Mouse (Mus musculus) kidney, embryonic 15.5 days (tissue): ENCODE results near the gene Krtap19-9b. TPM values are rescaled to one million over a fixed set of nuclear protein-coding genes. Genes with fewer than 3 reads are reported as not detected.

Experiments used
- ATAC-seq: fragments of 200-750 bp; cut with Nextera tagmentation; replicated peaks from 2 replicates; pipeline ENCODE4 v1.8.0; 2017; ENCODE audit warnings: moderate TSS enrichment; ENCODE audit not compliant: low FRiP score
- H3K27ac ChIP-seq: fragments of 300-500 bp; sonication (generic); 2 replicates; pipeline ENCODE4 v1.5.1; 2015; ENCODE audit warnings: mild to moderate bottlenecking, inconsistent platforms
- H3K27me3 ChIP-seq: fragments of 300-500 bp; sonication (generic); 2 replicates; pipeline ENCODE4 v1.6.1; 2015; ENCODE audit warnings: inconsistent platforms
- H3K36me3 ChIP-seq: fragments of 300-500 bp; sonication (generic); 2 replicates; pipeline ENCODE4 v1.6.1; 2015; ENCODE audit warnings: inconsistent platforms
- H3K4me1 ChIP-seq: fragments of 300-500 bp; sonication (generic); 2 replicates; pipeline ENCODE4 v1.6.1; 2015; ENCODE audit warnings: inconsistent platforms
- H3K4me2 ChIP-seq: fragments of 300-500 bp; sonication (generic); 2 replicates; pipeline ENCODE4 v1.6.1; 2015; ENCODE audit warnings: moderate library complexity, mild to moderate bottlenecking, inconsistent platforms
- H3K4me3 ChIP-seq: fragments of 300-500 bp; sonication (generic); replicated peaks from 2 replicates; pipeline ENCODE4 v1.5.1; 2015; ENCODE audit warnings: mild to moderate bottlenecking, inconsistent platforms
- H3K9ac ChIP-seq: fragments of 300-500 bp; sonication (generic); 2 replicates; pipeline ENCODE4 v1.6.1; 2015; ENCODE audit warnings: mild to moderate bottlenecking, inconsistent platforms
- H3K9me3 ChIP-seq: fragments of 300-500 bp; sonication (generic); replicated peaks from 2 replicates; pipeline ENCODE4 v1.6.1; 2016; ENCODE audit warnings: inconsistent platforms
- WGBS: fragments of 180-500 bp; shearing (Covaris S2); methylation state at CpG from one replicate; pipeline ENCODE4 v1.1.7; 2015; ENCODE audit warnings: mixed read lengths; 5-methylcytosine and 5-hydroxymethylcytosine counted together
- polyA plus RNA-seq: library from polyadenylated mRNA; unstranded; fragments of >200 nt; fragmentation: Nextera tagmentation; extraction: Ambion mirVana; gene quantifications from 2 replicates; pipeline ENCODE4 v1.2.1, GENCODE M21; 2015

The Krtap19-9b gene
- polyA plus RNA-seq, result not detected in 2 replicates

DNA sequence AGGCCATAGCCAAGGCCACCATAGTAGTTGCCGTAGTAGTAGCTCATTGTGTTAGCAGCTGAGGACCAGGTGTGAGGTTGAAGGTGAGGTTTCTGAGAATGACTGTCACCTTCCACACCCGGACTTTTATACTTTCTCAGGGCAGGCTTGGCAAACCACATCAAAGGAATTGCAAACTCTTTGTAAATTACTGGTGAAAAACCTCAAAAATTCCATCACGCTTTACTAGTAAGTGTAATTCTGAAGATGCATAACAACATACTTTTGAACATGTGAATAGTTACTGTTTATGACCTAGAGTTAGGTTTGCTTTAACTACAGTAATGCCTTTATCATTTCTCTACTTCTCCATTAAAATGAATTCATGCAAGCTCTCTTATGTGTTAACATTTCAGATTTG lies at the start of gene Krtap19-9b:
Gene Krtap19-9b (minus strand): TSS at position 101 of the 400 bp plus-strand sequence.
- Histone ChIP-seq H3K4me1 (no peaks in the 10 kb centered on the region), H3K27me3 (no peaks in the 10 kb centered on the region), H3K9me3 (no peaks in the 10 kb centered on the region), H3K4me3 (no peak within 1 kb of the TSS), H3K4me2 (no peak within 1 kb of the TSS), H3K9ac (no peak within 1 kb of the TSS), H3K27ac (no peak within 1 kb of the TSS), H3K36me3 (no peaks in the 10 kb centered on the region)
- ATAC-seq, result no peak
- WGBS, result 85% methylated on average over 3 of the region's 3 CpGs

DNA sequence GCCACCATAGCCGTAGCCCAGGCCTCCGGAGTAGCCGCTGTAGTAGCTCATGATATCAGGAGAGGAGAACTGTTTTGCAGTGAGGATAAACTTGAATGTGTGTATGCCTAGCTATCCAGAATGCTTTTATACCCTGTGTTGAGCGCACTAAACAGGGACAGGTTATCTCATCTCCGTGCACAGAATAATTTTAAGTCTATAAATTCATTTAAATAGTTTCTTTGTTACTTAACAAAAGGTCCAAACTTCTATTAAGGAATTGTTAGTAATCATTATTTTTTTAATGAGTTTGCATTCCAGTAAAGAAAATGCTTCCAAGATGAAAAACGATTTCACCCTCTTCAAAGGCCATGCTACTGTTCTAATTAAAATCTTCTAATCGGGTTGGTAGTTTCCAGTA lies 30.7 kb upstream of the Krtap19-9b start, which contains the start of gene Krtap16-3:
Gene Krtap16-3 (minus strand): TSS at position 101 of the 400 bp plus-strand sequence.
- Histone ChIP-seq H3K27ac (no peak within 1 kb of the TSS), H3K9ac (no peak within 1 kb of the TSS), H3K4me2 (no peak within 1 kb of the TSS), H3K36me3 (no peaks in the 10 kb centered on the region), H3K4me1 (no peaks in the 10 kb centered on the region), H3K4me3 (no peak within 1 kb of the TSS), H3K9me3 (no peaks in the 10 kb centered on the region), H3K27me3 (no peaks in the 10 kb centered on the region)
- WGBS, result 91% methylated on average over 7 of the region's 7 CpGs
- ATAC-seq, result no peak

DNA sequence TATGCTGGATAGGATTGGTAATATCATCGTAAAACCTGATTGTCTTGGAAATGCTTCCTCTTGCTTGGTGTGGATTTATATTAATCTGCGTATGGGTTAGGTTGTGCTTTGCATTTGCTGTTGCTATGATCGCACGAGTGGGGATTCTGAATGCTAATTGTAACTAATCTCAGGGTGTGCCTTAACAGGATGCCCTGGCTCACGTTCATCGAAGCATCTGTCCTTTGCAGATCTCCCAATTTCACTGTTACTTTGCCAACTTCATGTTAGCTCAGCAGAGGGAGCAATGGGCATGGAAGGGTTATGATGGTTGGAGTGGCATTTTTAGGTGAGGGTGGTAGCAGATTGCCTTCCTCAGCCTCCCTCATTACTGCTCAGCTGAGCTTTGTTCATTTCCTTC lies 9.0 kb upstream of the Krtap19-9b start:
- Histone ChIP-seq H3K36me3 (no peaks in the 10 kb centered on the region), H3K4me1 (no peaks in the 10 kb centered on the region), H3K4me2 (no peak overlapping the region), H3K9ac (no peak overlapping the region), H3K4me3 (no peak overlapping the region), H3K9me3 (no peaks in the 10 kb centered on the region), H3K27ac (no peak overlapping the region), H3K27me3 (no peaks in the 10 kb centered on the region)
- WGBS, result 84% methylated on average over 6 of the region's 6 CpGs
- ATAC-seq, result no peak

DNA sequence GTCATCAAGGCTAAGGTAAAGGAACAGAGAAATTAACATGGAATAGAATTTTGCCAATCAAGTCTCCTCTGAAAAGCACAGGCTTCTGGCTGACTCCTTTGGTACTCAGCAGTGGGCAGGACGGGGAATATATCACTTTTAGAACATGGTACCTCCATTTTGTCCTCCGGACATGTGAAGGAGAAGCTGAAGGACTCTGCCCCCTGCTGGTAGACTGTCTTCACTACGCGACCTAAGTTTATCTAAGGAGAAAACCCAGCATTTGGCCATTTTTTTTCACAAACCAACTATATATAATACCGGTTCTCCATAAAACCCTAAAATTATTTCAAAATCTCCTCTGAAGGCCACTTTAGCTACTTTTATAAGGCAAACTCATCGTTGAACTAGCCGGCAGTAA lies 6.2 kb upstream of the Krtap19-9b start:
- no peaks in the 10 kb centered on the region for H3K36me3 ChIP-seq
- no peak overlapping the region for H3K4me2 ChIP-seq
- no peaks in the 10 kb centered on the region for H3K27me3 ChIP-seq
- no peak overlapping the region for H3K9ac ChIP-seq
- no peaks in the 10 kb centered on the region for H3K4me1 ChIP-seq
- no peak for ATAC-seq
- 76% methylated on average over 7 of the region's 7 CpGs for WGBS
- H3K9me3 ChIP-seq, result no peaks in the 10 kb centered on the region
- no peak overlapping the region for H3K27ac ChIP-seq
- no peak overlapping the region for H3K4me3 ChIP-seq

DNA sequence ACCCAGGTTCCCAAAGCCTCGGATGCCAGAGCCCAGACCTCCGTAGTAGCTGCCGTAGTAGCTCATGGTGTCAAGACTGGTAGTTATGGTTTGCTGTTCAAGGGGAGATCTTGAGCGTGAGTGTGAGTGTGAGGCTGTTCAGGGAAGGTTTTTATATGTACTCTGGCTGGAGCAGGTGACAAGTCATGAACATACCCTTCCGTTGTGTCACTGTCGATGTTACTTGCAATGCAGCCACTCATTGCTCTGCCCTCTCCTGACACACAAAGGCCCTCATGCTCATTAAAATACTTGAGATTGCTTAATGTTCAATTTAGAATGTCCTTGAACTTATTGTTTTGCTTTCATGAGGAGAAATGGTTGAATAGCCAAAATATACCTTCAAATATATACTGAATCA lies 35.7 kb downstream of the Krtap19-9b start, which contains the start of gene Krtap19-5:
Gene Krtap19-5 (minus strand): TSS at position 101 of the 400 bp plus-strand sequence.
- WGBS, result 89% methylated on average over 6 of the region's 6 CpGs

DNA sequence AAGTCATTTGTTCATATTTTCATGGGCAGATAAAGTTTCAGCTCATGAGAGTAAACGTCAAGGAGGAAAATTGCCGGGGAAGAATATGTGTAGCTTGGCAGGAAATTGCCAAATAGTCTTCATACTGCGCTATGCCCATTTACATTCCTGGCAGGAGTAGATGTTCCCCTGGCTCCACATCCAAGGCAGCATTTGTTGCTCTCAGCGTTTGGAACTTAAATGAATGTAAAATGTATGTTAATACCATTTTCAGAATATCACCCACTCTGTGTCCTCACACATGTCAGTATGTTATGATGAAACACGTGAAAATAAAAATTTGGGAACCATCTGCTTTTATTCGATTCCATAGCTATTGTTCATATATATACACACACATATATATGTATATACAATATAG lies 45.2 kb downstream of the Krtap19-9b start:
- WGBS, result 89% methylated on average over 6 of the region's 6 CpGs
- Histone ChIP-seq H3K9ac (no peak overlapping the region), H3K27ac (no peak overlapping the region), H3K4me3 (no peak overlapping the region), H3K4me1 (no peaks in the 10 kb centered on the region), H3K9me3 (no peaks in the 10 kb centered on the region), H3K4me2 (no peak overlapping the region), H3K36me3 (no peaks in the 10 kb centered on the region), H3K27me3 (no peaks in the 10 kb centered on the region)
- ATAC-seq, result no peak

More for the DNA sequence above, 35.7 kb downstream of the Krtap19-9b start, which contains the start of gene Krtap19-5:
- no peaks in the 10 kb centered on the region for H3K27me3 ChIP-seq
- H3K27ac ChIP-seq, result no peak within 1 kb of the TSS
- H3K4me3 ChIP-seq, result no peak within 1 kb of the TSS
- no peak for ATAC-seq
- no peak within 1 kb of the TSS for H3K9ac ChIP-seq
- no peaks in the 10 kb centered on the region for H3K9me3 ChIP-seq
- no peaks in the 10 kb centered on the region for H3K4me1 ChIP-seq
- no peaks in the 10 kb centered on the region for H3K36me3 ChIP-seq
- no peak within 1 kb of the TSS for H3K4me2 ChIP-seq

DNA sequence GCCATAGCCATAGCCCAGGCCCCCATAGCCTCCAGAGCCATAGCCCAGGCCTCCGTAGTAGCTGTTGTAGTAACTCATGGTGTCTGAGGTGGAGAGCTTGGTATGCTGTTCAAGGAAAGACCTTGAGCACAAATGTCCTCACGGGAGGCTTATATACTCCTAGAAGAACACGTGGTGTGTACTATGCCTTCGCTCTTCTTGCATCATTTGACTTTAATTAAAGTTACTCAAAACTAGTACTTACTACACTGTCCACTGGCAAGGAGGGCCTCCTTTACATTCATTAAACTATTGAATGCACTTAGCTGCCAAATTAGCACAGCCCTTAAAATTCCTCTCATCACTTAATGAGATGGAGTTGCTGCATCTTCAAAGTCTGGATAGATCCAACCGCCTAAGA lies 47.1 kb downstream of the Krtap19-9b start, which contains the start of gene Krtap19-4:
Gene Krtap19-4 (minus strand): TSS at position 101 of the 400 bp plus-strand sequence.
- no peaks in the 10 kb centered on the region for H3K9me3 ChIP-seq
- WGBS, result 88% methylated on average over 5 of the region's 5 CpGs
- no peak within 1 kb of the TSS for H3K4me3 ChIP-seq
- H3K27me3 ChIP-seq, result no peaks in the 10 kb centered on the region
- no peak for ATAC-seq
- H3K36me3 ChIP-seq, result no peaks in the 10 kb centered on the region
- H3K9ac ChIP-seq, result no peak within 1 kb of the TSS
- H3K27ac ChIP-seq, result no peak within 1 kb of the TSS
- no peak within 1 kb of the TSS for H3K4me2 ChIP-seq
- H3K4me1 ChIP-seq, result no peaks in the 10 kb centered on the region

Other genes with a start within 250 kb of the Krtap19-9b start
- not detected in 2 replicates for gene 2310061N02Rik, start 224.3 kb downstream of the Krtap19-9b start, polyA plus RNA-seq
- not detected in 2 replicates for gene Krtap13-1, start 203.4 kb downstream of the Krtap19-9b start, polyA plus RNA-seq
- gene Krtap13, start 180.6 kb downstream of the Krtap19-9b start, polyA plus RNA-seq, result 0.19 TPM in 1 of 2 replicates, not detected in the other
- 0.30 TPM in 1 of 2 replicates, not detected in the other for gene 2310034C09Rik, start 173.4 kb downstream of the Krtap19-9b start, polyA plus RNA-seq
- not detected in 2 replicates for gene 2310057N15Rik, start 158.1 kb downstream of the Krtap19-9b start, polyA plus RNA-seq
- not detected in 2 replicates for gene Gm5965, start 154.4 kb downstream of the Krtap19-9b start, polyA plus RNA-seq
- gene Gm20741, start 120.0 kb downstream of the Krtap19-9b start, polyA plus RNA-seq, result not detected in 2 replicates
- gene Krtap15, start 112.0 kb downstream of the Krtap19-9b start, polyA plus RNA-seq, result not detected in 2 replicates
- gene Krtap14, start 106.1 kb downstream of the Krtap19-9b start, polyA plus RNA-seq, result not detected in 2 replicates
- gene Krtap19-1, start 62.9 kb downstream of the Krtap19-9b start, polyA plus RNA-seq, result not detected in 2 replicates
- not detected in 2 replicates for gene Krtap19-2, start 58.0 kb downstream of the Krtap19-9b start, polyA plus RNA-seq
- gene Krtap19-3, start 54.2 kb downstream of the Krtap19-9b start, polyA plus RNA-seq, result not detected in 2 replicates
- gene Krtap19-4, start 47.2 kb downstream of the Krtap19-9b start, polyA plus RNA-seq, result not detected in 2 replicates
- not detected in 2 replicates for gene Krtap19-5, start 35.8 kb downstream of the Krtap19-9b start, polyA plus RNA-seq
- not detected in 2 replicates for gene Krtap16-3, start 30.6 kb upstream of the Krtap19-9b start, polyA plus RNA-seq
- not detected in 2 replicates for gene Krtap22-2, start 78.5 kb upstream of the Krtap19-9b start, polyA plus RNA-seq
- not detected in 2 replicates for gene Gm10229, start 83.0 kb upstream of the Krtap19-9b start, polyA plus RNA-seq
- not detected in 2 replicates for gene Krtap6-1, start 99.4 kb upstream of the Krtap19-9b start, polyA plus RNA-seq
- not detected in 2 replicates for gene Gm10228, start 109.2 kb upstream of the Krtap19-9b start, polyA plus RNA-seq
- not detected in 2 replicates for gene Krtap6-5, start 115.6 kb upstream of the Krtap19-9b start, polyA plus RNA-seq
- gene 1110025L11Rik, start 131.7 kb upstream of the Krtap19-9b start, polyA plus RNA-seq, result not detected in 2 replicates
- gene Krtap6-3, start 151.8 kb upstream of the Krtap19-9b start, polyA plus RNA-seq, result not detected in 2 replicates
- gene Gm6358, start 208.6 kb upstream of the Krtap19-9b start, polyA plus RNA-seq, result not detected in 2 replicates
- gene Gm10061, start 218.8 kb upstream of the Krtap19-9b start, polyA plus RNA-seq, result not detected in 2 replicates
- not detected in 2 replicates for gene Gm9789, start 225.7 kb upstream of the Krtap19-9b start, polyA plus RNA-seq
- gene Gm7735, start 237.2 kb upstream of the Krtap19-9b start, polyA plus RNA-seq, result not detected in 2 replicates
- gene 1110057P08Rik, start 242.5 kb upstream of the Krtap19-9b start, polyA plus RNA-seq, result not detected in 2 replicates